ENCODE assay signal across 13 mouse cellular contexts in the genomic region with DNA sequence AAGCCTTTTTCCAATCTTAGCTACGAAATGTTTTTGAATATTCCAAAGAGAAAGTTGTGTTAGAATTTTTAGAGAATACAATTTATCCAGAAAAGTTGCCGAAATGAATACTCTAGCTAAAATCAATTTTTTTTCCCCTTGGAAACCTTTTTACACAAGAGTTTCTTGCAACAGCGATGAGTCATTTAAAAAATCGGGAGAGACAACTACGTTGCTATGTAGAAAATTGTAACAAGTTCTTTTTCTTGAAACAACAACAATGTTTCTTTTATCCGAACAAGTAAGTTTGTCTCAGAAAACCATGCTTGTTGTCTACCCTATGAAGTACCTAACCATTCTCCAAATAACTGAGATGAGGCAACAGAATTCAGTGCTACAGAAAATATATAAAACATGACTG. TPM values are rescaled to one million over a fixed set of nuclear protein-coding genes. Genes with fewer than 3 reads are reported as not detected.
DNase-seq lines count a peak whose midpoint lies in the region; ATAC-seq and TF ChIP-seq lines count a peak whose summit lies in the region.
"Had no signal": no experiment of that assay in that cellular context is flagged by ENCODE, and none has a peak within 500 bp of the region (broad histone marks: within the 10 kb centered on the region; RNA-seq: fewer than 3 reads in every experiment).

No protein-coding gene starts in this region.

- ATAC-seq in lung, embryonic 16.5 days (ENCODE audit: low read depth) = no peak
- ATAC-seq in limb, embryonic 12.5 days (ENCODE audit: insufficient number of reproducible peaks, insufficient read depth, low FRiP score, low TSS enrichment, low read depth) = no peak
- ATAC-seq in neural tube, embryonic 14.5 days (ENCODE audit: low read depth) = no peak

- H3K27me3 ChIP-seq in lung, embryonic 16.5 days (ENCODE audit: control insufficient read depth, insufficient read depth, low read depth, low read length) = no peaks in the 10 kb centered on the region
- no peaks in the 10 kb centered on the region for H3K27me3 ChIP-seq in limb, embryonic 12.5 days
- 0 out of 2 replicates have a peak, but pooled peaks cover 2% of the 10 kb centered on the region for H3K27me3 ChIP-seq in neural tube, embryonic 14.5 days (ENCODE audit: control insufficient read depth, insufficient read depth, low read length)

- H3K9ac ChIP-seq in lung, embryonic 16.5 days (ENCODE audit: low read length) = no peak overlapping the region
- H3K9ac ChIP-seq in limb, embryonic 12.5 days (replicated peaks) = no peak overlapping the region
- no peak overlapping the region for H3K9ac ChIP-seq in neural tube, embryonic 14.5 days (replicated peaks; ENCODE audit: low read depth, low read length)

- no peak for TF ChIP-seq CTCF in gastrocnemius, adult 2 months (IDR thresholded peaks at IDR 0.05)

- peaks cover 9% of the 10 kb centered on the region for H3K36me3 ChIP-seq in lung, embryonic 16.5 days (ENCODE audit: control insufficient read depth, insufficient read depth, low read length)
- H3K36me3 ChIP-seq in limb, embryonic 12.5 days = peaks cover 18% of the 10 kb centered on the region
- H3K36me3 ChIP-seq in neural tube, embryonic 14.5 days (ENCODE audit: control insufficient read depth, insufficient read depth, low read length) = 0 out of 2 replicates have a peak, but pooled peaks cover 6% of the 10 kb centered on the region

- no peak for DNase-seq in gastrocnemius, adult 2 months
- DNase-seq in gastrocnemius, postnatal 10 days = no peak
- no peak for DNase-seq in lung, postnatal 25 days (ENCODE audit: low spot score)
- DNase-seq in embryo, embryonic 10.5 days (ENCODE audit: low spot score) = no peak
- no peak for DNase-seq in left cerebral cortex, postnatal 14 days (ENCODE audit: low spot score in 2 of 2)
- DNase-seq: B cell, adult 2 months; kidney, adult 11 months had no signal

- peaks cover 16% of the 10 kb centered on the region for H3K4me1 ChIP-seq in lung, embryonic 16.5 days (replicated peaks; ENCODE audit: control insufficient read depth, insufficient read depth, low read length)
- H3K4me1 ChIP-seq in limb, embryonic 12.5 days (replicated peaks) = peaks cover 14% of the 10 kb centered on the region
- peaks cover 16% of the 10 kb centered on the region for H3K4me1 ChIP-seq in neural tube, embryonic 14.5 days (ENCODE audit: control insufficient read depth, insufficient read depth, low read length)

- H3K4me2 ChIP-seq in lung, embryonic 16.5 days (ENCODE audit: low read depth, low read length) = peak overlapping the region; percentile 75; the same call in 1 of the 2 replicates
- peak overlapping the region; percentile 76; the same call in 1 of the 2 replicates for H3K4me2 ChIP-seq in limb, embryonic 12.5 days
- peak overlapping the region; percentile 93 for H3K4me2 ChIP-seq in neural tube, embryonic 14.5 days (ENCODE audit: low read depth, low read length)

- peak overlapping the region; percentile 94 for H3K27ac ChIP-seq in gastrocnemius, adult 2 months
- H3K27ac ChIP-seq in lung, embryonic 16.5 days (ENCODE audit: low read length) = no peak overlapping the region
- H3K27ac ChIP-seq in limb, embryonic 12.5 days = no peak overlapping the region
- H3K27ac ChIP-seq in neural tube, embryonic 14.5 days (ENCODE audit: low read depth, low read length) = no peak overlapping the region

- 86% methylated on average over 6 of the region's 6 CpGs for WGBS in lung, embryonic 16.5 days
- WGBS in limb, embryonic 12.5 days = 92% methylated on average over 6 of the region's 6 CpGs
- WGBS in neural tube, embryonic 14.5 days = 89% methylated on average over 6 of the region's 6 CpGs

- no peak overlapping the region; the same call in 1 of the 2 replicates for H3K4me3 ChIP-seq in gastrocnemius, adult 2 months
- no peak overlapping the region for H3K4me3 ChIP-seq in lung, embryonic 16.5 days (ENCODE audit: low read length)
- H3K4me3 ChIP-seq in limb, embryonic 12.5 days (replicated peaks) = no peak overlapping the region
- peak overlapping the region; percentile 96 for H3K4me3 ChIP-seq in neural tube, embryonic 14.5 days (ENCODE audit: low read depth, low read length)

- intact Hi-C loops in gastrocnemius, adult 2 months (cut with DNase I) = loop anchor here (2.0 kb wide), 1 partner anchor 55 kb away; a partner anchor contains a TSS
- intact Hi-C loops in left cerebral cortex, postnatal 14 days (cut with DNase I) = loop anchor here (5.0 kb wide), 1 partner anchor 56 kb away; a partner anchor contains a TSS

- H3K9me3 ChIP-seq in lung, embryonic 16.5 days (ENCODE audit: control insufficient read depth, low read length) = no peaks in the 10 kb centered on the region
- H3K9me3 ChIP-seq in limb, embryonic 12.5 days = no peaks in the 10 kb centered on the region
- no peaks in the 10 kb centered on the region for H3K9me3 ChIP-seq in neural tube, embryonic 14.5 days (ENCODE audit: control insufficient read depth, low read length)

RNA-seq across cellular contexts. Expression of a gene that starts 1.1 kb away (rescaled TPM):
- total RNA-seq in gastrocnemius, adult 2 months (2021) = 100 to 1,000 TPM; 221 to 236 TPM
- 100 to 1,000 TPM; 311 to 330 TPM for total RNA-seq in gastrocnemius, postnatal 10 days (2021)
- polyA plus RNA-seq in lung, embryonic 16.5 days (2015; fragmentation: Nextera tagmentation; extraction: Ambion mirVana) = 621 and 661 TPM in 2 replicates
- polyA plus RNA-seq in limb, embryonic 12.5 days (2016; fragmentation: Nextera tagmentation; extraction: Ambion mirVana) = 760 and 773 TPM in 2 replicates
- polyA plus RNA-seq in neural tube, embryonic 14.5 days (2014; fragmentation: Nextera tagmentation; extraction: Ambion mirVana) = 513 and 544 TPM in 2 replicates
- 100 to 1,000 TPM; 185 to 191 TPM for total RNA-seq in left cerebral cortex, postnatal 14 days (2021)

RNA-seq across cellular contexts. Expression of a gene that starts 36.1 kb away (rescaled TPM):
- under 1 TPM in 1 of 2 experiments, not detected in 1; 0.05 TPM for total RNA-seq in gastrocnemius, adult 2 months (2021)
- under 1 TPM; 0.28 to 0.36 TPM for total RNA-seq in gastrocnemius, postnatal 10 days (2021)
- 0.08 TPM in 1 of 2 replicates, not detected in the other for polyA plus RNA-seq in lung, embryonic 16.5 days (2015; fragmentation: Nextera tagmentation; extraction: Ambion mirVana)
- polyA plus RNA-seq in limb, embryonic 12.5 days (2016; fragmentation: Nextera tagmentation; extraction: Ambion mirVana) = 0.17 and 0.25 TPM in 2 replicates
- 0.12 and 0.76 TPM in 2 replicates for polyA plus RNA-seq in neural tube, embryonic 14.5 days (2014; fragmentation: Nextera tagmentation; extraction: Ambion mirVana)
- 1 to 10 TPM; 1.7 to 2.0 TPM for total RNA-seq in left cerebral cortex, postnatal 14 days (2021)
- polyA plus RNA-seq: activated CD4-positive, CD25-positive, alpha-beta regulatory T cell, adult 4 months; stomach, embryonic 14.5 days had no signal

RNA-seq across cellular contexts. Expression of a gene that starts 38.2 kb away (rescaled TPM):
- not detected for total RNA-seq in gastrocnemius, adult 2 months (2021)
- total RNA-seq in gastrocnemius, postnatal 10 days (2021) = not detected
- not detected in 2 replicates for polyA plus RNA-seq in lung, embryonic 16.5 days (2015; fragmentation: Nextera tagmentation; extraction: Ambion mirVana)
- not detected in 2 replicates for polyA plus RNA-seq in limb, embryonic 12.5 days (2016; fragmentation: Nextera tagmentation; extraction: Ambion mirVana)
- not detected in 2 replicates for polyA plus RNA-seq in neural tube, embryonic 14.5 days (2014; fragmentation: Nextera tagmentation; extraction: Ambion mirVana)
- total RNA-seq in left cerebral cortex, postnatal 14 days (2021) = not detected
- polyA plus RNA-seq: activated CD4-positive, CD25-positive, alpha-beta regulatory T cell, adult 4 months; limb, embryonic 11.5 days; stomach, embryonic 14.5 days had no signal

RNA-seq across cellular contexts. Expression of a gene that starts 55.0 kb away (rescaled TPM):
- 10 to 100 TPM; 14.1 to 17.0 TPM for total RNA-seq in gastrocnemius, adult 2 months (2021)
- total RNA-seq in gastrocnemius, postnatal 10 days (2021) = 10 to 100 TPM; 16.0 to 17.3 TPM
- polyA plus RNA-seq in lung, embryonic 16.5 days (2015; fragmentation: Nextera tagmentation; extraction: Ambion mirVana) = 16.8 and 17.2 TPM in 2 replicates
- polyA plus RNA-seq in limb, embryonic 12.5 days (2016; fragmentation: Nextera tagmentation; extraction: Ambion mirVana) = 15.3 and 19.1 TPM in 2 replicates
- 83.6 and 96.9 TPM in 2 replicates for polyA plus RNA-seq in neural tube, embryonic 14.5 days (2014; fragmentation: Nextera tagmentation; extraction: Ambion mirVana)
- total RNA-seq in left cerebral cortex, postnatal 14 days (2021) = 10 to 100 TPM; 48.7 to 53.4 TPM

RNA-seq across cellular contexts. Expression of a gene that starts 55.1 kb away (rescaled TPM):
- 1 to 10 TPM; 4.0 to 5.4 TPM for total RNA-seq in gastrocnemius, adult 2 months (2021)
- total RNA-seq in gastrocnemius, postnatal 10 days (2021) = 1 to 10 TPM; 5.2 to 6.4 TPM
- 26.4 and 28.6 TPM in 2 replicates for polyA plus RNA-seq in lung, embryonic 16.5 days (2015; fragmentation: Nextera tagmentation; extraction: Ambion mirVana)
- polyA plus RNA-seq in limb, embryonic 12.5 days (2016; fragmentation: Nextera tagmentation; extraction: Ambion mirVana) = 41.2 and 42.0 TPM in 2 replicates
- polyA plus RNA-seq in neural tube, embryonic 14.5 days (2014; fragmentation: Nextera tagmentation; extraction: Ambion mirVana) = 32.1 and 34.4 TPM in 2 replicates
- total RNA-seq in left cerebral cortex, postnatal 14 days (2021) = 10 to 100 TPM; 18.1 to 18.8 TPM
